Mouse (Mus musculus): ENCODE measurements at regions not wholly inside any gene's neighbourhood (a gene's known extent, or its start where the extent isn't known, plus 50 kb on each side); places are given as distances from the start of the nearest gene placed in this dataset.

GRCm38 (mm10) chr15:67888548-67888947 lies 1387.8 kb upstream of the Lrrc6 start:
- DNase-seq (ENCODE audit: extremely low read depth), result no peak
- dilution Hi-C loops (cut with MboI; ENCODE audit: extremely low pct_ligation_motif_present, extremely low pct_unique_long_range_greater_than_20kb, low sequenced_read_pairs), result no loop called here
- H3K79me2 ChIP-seq (replicated peaks; ENCODE audit: control insufficient read depth, extremely low read depth, insufficient read depth, poor library complexity, severe bottlenecking), result no peaks in the 10 kb centered on the region
- no peaks in the 10 kb centered on the region for H3K27me3 ChIP-seq (replicated peaks)
- in situ Hi-C loops (cut with MboI; ENCODE audit: low pct_ligation_motif_present, low pct_unique_long_range_greater_than_20kb, low sequenced_read_pairs), result no loop called here
- no peak overlapping the region for H3K9ac ChIP-seq (ENCODE audit: insufficient read depth, low read depth)
- H3K4me3 ChIP-seq (replicated peaks in 1 of 3; ENCODE audit: low read depth in 2 of 3, low read length in 2 of 3, poor library complexity in 1 of 3), result no peak overlapping the region
- no peak overlapping the region for H3K27ac ChIP-seq (ENCODE audit: insufficient read depth, low read depth)
- H3K36me3 ChIP-seq (replicated peaks in 1 of 2; ENCODE audit: control insufficient read depth in 1 of 2, insufficient read depth in 1 of 2, low read length in 1 of 2), result no peaks in the 10 kb centered on the region
- no peaks in the 10 kb centered on the region for H3K4me1 ChIP-seq (ENCODE audit: control insufficient read depth in 1 of 2, insufficient read depth in 2 of 2)
- TF ChIP-seq MAZ (IDR thresholded peaks at IDR 0.05; ENCODE audit: low read depth, low read length) (no peak), HCFC1 (IDR thresholded peaks at IDR 0.05; ENCODE audit: low read depth, low read length) (no peak), ZC3H11A (IDR thresholded peaks at IDR 0.05; ENCODE audit: low read depth, low read length) (no peak), MYC (IDR thresholded peaks at IDR 0.05; ENCODE audit: low read depth, low read length) (no peak), ZMIZ1 (IDR thresholded peaks at IDR 0.05; ENCODE audit: low read depth, low read length) (no peak), CTCF (conservative IDR thresholded peaks at IDR 0.05 in 1 of 2, IDR thresholded peaks at IDR 0.05 in 1 of 2; ENCODE audit: low read depth in 2 of 2, low read length in 2 of 2) (no peak)
- no peak overlapping the region for H3K4me2 ChIP-seq (ENCODE audit: insufficient read depth, low read depth, poor library complexity, severe bottlenecking)
- H3K9me3 ChIP-seq (replicated peaks; ENCODE audit: low read length), result no peaks in the 10 kb centered on the region

DNA sequence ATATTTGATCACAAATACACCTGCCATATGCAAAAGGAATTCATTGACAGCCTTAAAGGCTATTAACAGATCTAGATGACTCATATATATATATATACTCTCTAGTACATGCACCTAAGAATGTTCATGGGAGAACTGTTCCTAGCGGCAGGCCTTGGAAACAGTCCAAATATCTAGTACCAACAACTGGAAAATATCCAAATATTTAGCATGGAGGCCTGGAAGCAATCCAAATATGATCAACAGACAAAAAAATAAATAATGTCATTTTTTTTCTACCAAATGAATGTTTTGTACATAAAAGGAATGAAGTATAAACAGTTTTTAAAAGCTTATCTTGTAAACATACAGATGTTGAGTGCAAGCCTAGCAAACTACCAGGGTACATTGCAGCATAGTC lies 1354.6 kb upstream of the Lrrc6 start:
- no peak overlapping the region for H3K27ac ChIP-seq (ENCODE audit: insufficient read depth, low read depth)
- no peaks in the 10 kb centered on the region for H3K36me3 ChIP-seq (replicated peaks in 1 of 2; ENCODE audit: control insufficient read depth in 1 of 2, insufficient read depth in 1 of 2, low read length in 1 of 2)
- H3K4me1 ChIP-seq (ENCODE audit: control insufficient read depth in 1 of 2, insufficient read depth in 2 of 2), result no peaks in the 10 kb centered on the region
- TF ChIP-seq ZKSCAN1 (IDR thresholded peaks at IDR 0.05; ENCODE audit: borderline replicate concordance, low read depth, low read length) (no peak), BHLHE40 (IDR thresholded peaks at IDR 0.05; ENCODE audit: low read depth, low read length) (no peak), TBP (conservative IDR thresholded peaks at IDR 0.05; ENCODE audit: low read depth, low read length) (no peak), ETS1 (conservative IDR thresholded peaks at IDR 0.05; ENCODE audit: low read depth, low read length) (no peak), USF2 (conservative IDR thresholded peaks at IDR 0.05; ENCODE audit: low read depth, low read length) (no peak), E2F4 (IDR thresholded peaks at IDR 0.05; ENCODE audit: insufficient replicate concordance, low read depth, low read length) (no peak), MXI1 (IDR thresholded peaks at IDR 0.05; ENCODE audit: low read depth, low read length) (no peak), JUND (conservative IDR thresholded peaks at IDR 0.05; ENCODE audit: low read depth, low read length) (no peak), SMC3 (IDR thresholded peaks at IDR 0.05; ENCODE audit: low read depth, low read length) (no peak), JUN (IDR thresholded peaks at IDR 0.05; ENCODE audit: insufficient read depth, low read depth, low read length) (no peak), MEF2A (IDR thresholded peaks at IDR 0.05; ENCODE audit: borderline replicate concordance, low read depth, low read length) (no peak), POLR2AphosphoS2 (IDR thresholded peaks at IDR 0.05; ENCODE audit: low read depth, low read length) (no peak), SIN3A (IDR thresholded peaks at IDR 0.05; ENCODE audit: low read length) (no peak), MAFK (IDR thresholded peaks at IDR 0.05; ENCODE audit: insufficient replicate concordance, low read length) (no peak), TCF12 (IDR thresholded peaks at IDR 0.05; ENCODE audit: low read depth, low read length) (no peak), MYC (IDR thresholded peaks at IDR 0.05; ENCODE audit: low read depth, low read length) (no peak), HCFC1 (IDR thresholded peaks at IDR 0.05; ENCODE audit: low read depth, low read length) (no peak)
- in situ Hi-C loops (cut with MboI; ENCODE audit: low pct_ligation_motif_present, low pct_unique_long_range_greater_than_20kb, low sequenced_read_pairs), result no loop called here
- no peak overlapping the region for H3K4me3 ChIP-seq (replicated peaks in 1 of 3; ENCODE audit: low read depth in 2 of 3, low read length in 2 of 3, poor library complexity in 1 of 3)
- no peaks in the 10 kb centered on the region for H3K9me3 ChIP-seq (replicated peaks; ENCODE audit: low read length)
- H3K9ac ChIP-seq (ENCODE audit: insufficient read depth, low read depth), result no peak overlapping the region
- no peak overlapping the region for H3K4me2 ChIP-seq (ENCODE audit: insufficient read depth, low read depth, poor library complexity, severe bottlenecking)
- no peaks in the 10 kb centered on the region for H3K27me3 ChIP-seq (replicated peaks)
- dilution Hi-C loops (cut with MboI; ENCODE audit: extremely low pct_ligation_motif_present, extremely low pct_unique_long_range_greater_than_20kb, low sequenced_read_pairs), result no loop called here
- H3K79me2 ChIP-seq (replicated peaks; ENCODE audit: control insufficient read depth, extremely low read depth, insufficient read depth, poor library complexity, severe bottlenecking), result no peaks in the 10 kb centered on the region
- no peak for DNase-seq (ENCODE audit: extremely low read depth)

All from CH12.LX (cell line).